Mouse (Mus musculus) urinary bladder, postnatal 4 days (tissue): ENCODE data around the gene Eef2k.

Experiments used
- DNase-seq, 2 experiments: peaks; one replicate each; pipeline ENCODE4 v3.0.0; 2021 to 2022; ENCODE audit warnings: low spot score in 2 of 2

Gene Eef2k

GRCm38 (mm10) chr7:120844689-120845088 is 2.1 kb downstream of the Eef2k start:
- no peak for DNase-seq

GRCm38 (mm10) chr7:120848831-120849512 is 6.3 kb downstream of the Eef2k start:
- no peak for DNase-seq

GRCm38 (mm10) chr7:120850165-120850564 is 7.5 kb downstream of the Eef2k start:
- DNase-seq = no peak

GRCm38 (mm10) chr7:120859854-120860253 is 17.2 kb downstream of the Eef2k start:
- no peak for DNase-seq

- no peak for DNase-seq
These were observed 18.3 kb downstream of the Eef2k start for GRCm38 (mm10) chr7:120860799-120861487.

- DNase-seq = no peak
These were observed 18.9 kb downstream of the Eef2k start for GRCm38 (mm10) chr7:120861488-120862047.

- no peak for DNase-seq
These were observed 19.6 kb downstream of the Eef2k start for GRCm38 (mm10) chr7:120862196-120862595.

GRCm38 (mm10) chr7:120862626-120863025 is 20.0 kb downstream of the Eef2k start:
- no peak for DNase-seq

- no peak for DNase-seq
These were observed 20.8 kb downstream of the Eef2k start for GRCm38 (mm10) chr7:120863476-120863875.

- peak in 1 of 2 experiments; percentile 36 for DNase-seq
These were observed 22.5 kb downstream of the Eef2k start for GRCm38 (mm10) chr7:120865100-120865499.

GRCm38 (mm10) chr7:120865832-120866231 is 23.2 kb downstream of the Eef2k start:
- DNase-seq = peak in 1 of 2 experiments; percentile 44

- no peak for DNase-seq
These were observed 24.1 kb downstream of the Eef2k start for GRCm38 (mm10) chr7:120866684-120867083.

GRCm38 (mm10) chr7:120867720-120868119 is 25.1 kb downstream of the Eef2k start:
- DNase-seq = no peak

- DNase-seq = no peak
These were observed 27.3 kb downstream of the Eef2k start for GRCm38 (mm10) chr7:120869883-120870282.

- no peak for DNase-seq
These were observed 27.9 kb downstream of the Eef2k start for GRCm38 (mm10) chr7:120870431-120871008.

GRCm38 (mm10) chr7:120873083-120873482 is 30.5 kb downstream of the Eef2k start:
- no peak for DNase-seq

GRCm38 (mm10) chr7:120874021-120874420 is 31.4 kb downstream of the Eef2k start:
- DNase-seq = no peak

- peak in 1 of 2 experiments; percentile 40 for DNase-seq
These were observed 32.3 kb downstream of the Eef2k start for GRCm38 (mm10) chr7:120874764-120875539.

- DNase-seq = no peak
These were observed 33.1 kb downstream of the Eef2k start for GRCm38 (mm10) chr7:120875540-120876388.

- DNase-seq = no peak
These were observed 35.6 kb downstream of the Eef2k start for GRCm38 (mm10) chr7:120878271-120878670.

GRCm38 (mm10) chr7:120879972-120880371 is 37.3 kb downstream of the Eef2k start:
- no peak for DNase-seq
